Mouse (Mus musculus) cerebral cortex, adult 2 months (tissue): ENCODE measurements around the gene Atrip.

Experiments used
- WGBS: fragments of 180-500 bp; shearing (Covaris S2); methylation state at CpG from one replicate; pipeline ENCODE4 v1.1.7; 2018; 5-methylcytosine and 5-hydroxymethylcytosine counted together

The Atrip gene

GRCm38 (mm10) chr9:109073661-109074573, at the start of gene Atrip:
Atrip (minus strand) TSS chr9:109074124.
- under 1% methylated on average over 57 of the region's 57 CpGs for WGBS

- WGBS: 37% methylated on average over 6 of the region's 6 CpGs
These were observed 49.3 kb upstream of the Atrip start for GRCm38 (mm10) chr9:109123266-109123665.

- 39% methylated on average over 2 of the region's 2 CpGs for WGBS
These were observed 48.7 kb upstream of the Atrip start for GRCm38 (mm10) chr9:109122553-109123085.

GRCm38 (mm10) chr9:109120956-109121355, 47.0 kb upstream of the Atrip start:
- 85% methylated on average over 6 of the region's 6 CpGs for WGBS

- 70% methylated on average over 9 of the region's 9 CpGs for WGBS
These were observed 45.6 kb upstream of the Atrip start for GRCm38 (mm10) chr9:109119571-109119970.

GRCm38 (mm10) chr9:109118106-109118505, 44.2 kb upstream of the Atrip start:
- WGBS: 87% methylated on average over 4 of the region's 4 CpGs

- WGBS: 93% methylated on average over 10 of the region's 10 CpGs
These were observed 42.3 kb upstream of the Atrip start for GRCm38 (mm10) chr9:109116205-109116604.

GRCm38 (mm10) chr9:109114871-109115270, 40.9 kb upstream of the Atrip start:
- 90% methylated on average over 7 of the region's 7 CpGs for WGBS

GRCm38 (mm10) chr9:109114276-109114675, 40.4 kb upstream of the Atrip start:
- WGBS: 94% methylated on average over 11 of the region's 11 CpGs

GRCm38 (mm10) chr9:109113331-109113730, 39.4 kb upstream of the Atrip start:
- WGBS: 96% methylated on average over 8 of the region's 8 CpGs

GRCm38 (mm10) chr9:109111591-109111990, 37.7 kb upstream of the Atrip start:
- WGBS: 92% methylated on average over 9 of the region's 9 CpGs

- 88% methylated on average over 4 of the region's 4 CpGs for WGBS
These were observed 37.2 kb upstream of the Atrip start for GRCm38 (mm10) chr9:109111101-109111500.

GRCm38 (mm10) chr9:109110240-109110639, 36.3 kb upstream of the Atrip start:
- WGBS: 95% methylated on average over 11 of the region's 11 CpGs

GRCm38 (mm10) chr9:109107341-109107740, 33.4 kb upstream of the Atrip start:
- WGBS: 77% methylated on average over 6 of the region's 6 CpGs

GRCm38 (mm10) chr9:109105648-109106047, 31.7 kb upstream of the Atrip start:
- WGBS: 84% methylated on average over 12 of the region's 12 CpGs

- 62% methylated on average over 12 of the region's 12 CpGs for WGBS
These were observed 31.1 kb upstream of the Atrip start for GRCm38 (mm10) chr9:109105011-109105410.

- 86% methylated on average over 9 of the region's 9 CpGs for WGBS
These were observed 30.2 kb upstream of the Atrip start for GRCm38 (mm10) chr9:109104083-109104482.

GRCm38 (mm10) chr9:109103250-109103649, 29.3 kb upstream of the Atrip start:
- 65% methylated on average over 7 of the region's 7 CpGs for WGBS

GRCm38 (mm10) chr9:109102541-109102940, 28.6 kb upstream of the Atrip start:
- 91% methylated on average over 3 of the region's 3 CpGs for WGBS

GRCm38 (mm10) chr9:109101933-109102445, 28.1 kb upstream of the Atrip start:
- 95% methylated on average over 5 of the region's 5 CpGs for WGBS

- 78% methylated on average over 20 of the region's 20 CpGs for WGBS
These were observed 26.5 kb upstream of the Atrip start for GRCm38 (mm10) chr9:109100307-109100928.

GRCm38 (mm10) chr9:109098969-109099368, 25.0 kb upstream of the Atrip start:
- 48% methylated on average over 6 of the region's 6 CpGs for WGBS
